Mouse (Mus musculus) liver, adult (tissue): ENCODE results near the gene Msx2.

Experiments used
- GATA4 ChIP-seq: IDR thresholded peaks from 2 replicates; pipeline ENCODE4 v1.6.1; 2014; ENCODE audit warnings: mild to moderate bottlenecking, low read length; ENCODE audit not compliant: insufficient replicate concordance

The Msx2 gene

DNA sequence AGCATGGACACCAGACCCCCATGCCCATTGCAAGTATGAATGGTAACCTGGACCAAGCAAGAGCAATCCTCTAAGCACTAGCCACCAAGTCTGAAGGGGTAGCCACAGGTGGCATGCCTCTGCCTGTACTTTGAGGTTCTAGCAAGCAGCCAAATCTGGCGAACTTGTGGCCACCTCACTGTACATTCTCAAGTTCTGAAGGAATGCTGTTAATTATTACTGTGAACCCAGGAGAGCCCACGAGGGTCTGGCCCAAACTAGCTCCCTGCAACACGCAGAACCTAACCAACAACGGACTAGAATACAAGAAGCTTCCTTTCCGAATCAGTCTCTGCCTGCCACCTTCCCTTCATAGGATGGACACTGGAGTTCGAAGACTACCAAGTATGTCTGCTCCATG, 1.5 kb downstream of the Msx2 start:
- TF ChIP-seq GATA4 = no peak

DNA sequence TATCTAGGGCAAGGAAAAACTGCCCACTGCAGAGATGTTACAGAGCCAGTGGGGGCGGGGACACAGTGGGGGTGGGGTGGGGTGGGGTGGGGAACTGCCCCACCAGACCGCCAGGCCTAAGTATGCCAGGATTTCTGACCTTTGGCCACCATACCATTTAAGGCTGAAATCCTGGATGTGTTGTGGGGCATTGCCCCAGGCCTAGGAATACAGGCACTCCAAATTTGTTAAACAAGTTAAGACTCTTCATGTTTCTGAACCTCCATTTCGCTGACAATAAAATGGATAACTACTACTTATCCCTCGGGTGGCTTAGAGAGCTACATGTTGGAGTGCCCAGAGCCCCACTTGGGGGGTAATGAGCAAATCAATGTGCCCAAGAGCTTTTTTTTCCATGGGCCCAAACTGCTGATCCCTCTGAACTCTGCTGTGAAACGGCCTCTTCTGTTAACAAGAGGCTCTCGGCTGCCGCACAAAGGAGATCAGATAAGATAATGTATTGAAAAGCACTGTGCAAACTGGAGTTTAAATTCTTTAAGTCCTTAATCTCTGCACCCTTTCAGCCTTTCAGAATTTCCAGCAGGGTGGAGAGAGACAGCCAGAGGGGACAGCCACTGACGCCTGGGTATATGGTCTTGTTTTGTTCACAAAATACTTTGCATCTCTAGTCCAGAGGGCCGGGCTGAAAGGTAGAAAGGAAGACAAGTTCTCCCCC, 2.3 kb downstream of the Msx2 start:
- no peak for TF ChIP-seq GATA4

DNA sequence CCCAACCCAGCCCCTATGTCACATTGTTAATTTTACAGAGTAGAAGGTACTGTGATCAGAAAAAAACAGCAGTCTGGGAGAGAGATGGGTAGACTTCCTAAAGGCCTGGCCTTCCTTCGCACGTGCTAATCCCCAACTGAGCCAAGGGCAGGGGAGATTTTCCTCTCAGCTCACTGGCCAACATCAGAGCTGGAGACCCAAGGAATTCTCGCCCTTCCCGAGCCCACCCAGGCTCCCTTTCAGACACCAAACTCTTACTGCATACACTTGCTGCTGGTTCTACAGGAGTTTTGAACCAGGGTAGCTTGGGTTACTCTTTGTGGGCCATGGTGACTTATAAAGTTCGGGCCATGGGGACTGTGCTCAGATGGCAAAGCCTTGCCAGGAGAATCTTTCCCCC, 3.1 kb downstream of the Msx2 start:
- TF ChIP-seq GATA4 = no peak

DNA sequence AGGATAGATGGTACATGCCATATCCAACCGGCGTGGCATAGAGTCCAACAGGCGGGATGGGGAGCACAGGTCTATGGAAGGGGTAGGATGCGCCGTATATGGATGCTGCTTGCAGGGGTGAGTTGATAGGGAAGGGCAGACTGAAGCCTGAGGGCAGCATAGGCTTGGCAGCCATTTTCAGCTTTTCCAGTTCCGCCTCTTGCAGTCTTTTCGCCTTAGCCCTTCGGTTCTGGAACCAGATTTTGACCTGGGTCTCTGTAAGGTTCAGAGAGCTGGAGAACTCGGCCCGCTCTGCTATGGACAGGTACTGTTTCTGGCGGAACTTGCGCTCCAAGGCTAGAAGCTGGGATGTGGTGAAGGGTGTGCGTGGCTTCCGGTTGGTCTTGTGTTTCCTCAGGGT, 4.7 kb downstream of the Msx2 start:
- TF ChIP-seq GATA4 = no peak

GRCm38 (mm10) chr13:53466189-53466866, 6.5 kb downstream of the Msx2 start:
- TF ChIP-seq GATA4 = no peak

GRCm38 (mm10) chr13:53465191-53465820, 7.6 kb downstream of the Msx2 start:
- TF ChIP-seq GATA4 = no peak

- no peak for TF ChIP-seq GATA4
Observed at GRCm38 (mm10) chr13:53464441-53465001, 8.4 kb downstream of the Msx2 start.

DNA sequence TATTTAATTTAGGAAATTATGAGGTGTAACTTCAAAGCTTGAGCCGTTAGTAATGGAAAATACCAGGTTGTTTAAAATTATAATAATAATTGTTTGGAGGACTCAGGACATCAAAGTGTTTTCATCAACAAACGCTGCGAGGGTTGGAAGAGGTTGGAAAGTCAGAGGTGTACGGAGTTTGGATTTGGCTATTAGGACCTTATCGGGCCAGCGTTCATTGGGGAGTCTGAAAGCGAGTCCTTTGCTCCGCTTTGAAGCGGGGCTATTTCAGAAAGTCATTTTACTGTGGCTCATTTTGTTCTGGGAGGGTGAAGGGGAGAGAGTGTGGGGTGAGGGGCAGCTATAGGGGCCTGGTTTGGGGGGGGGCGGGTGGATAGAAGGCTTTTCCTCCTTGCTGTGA, 8.9 kb downstream of the Msx2 start:
- TF ChIP-seq GATA4 = no peak

- TF ChIP-seq GATA4 = no peak
Observed at GRCm38 (mm10) chr13:53463037-53463436, 9.8 kb downstream of the Msx2 start.

GRCm38 (mm10) chr13:53462649-53462970, 10.3 kb downstream of the Msx2 start:
- no peak for TF ChIP-seq GATA4

DNA sequence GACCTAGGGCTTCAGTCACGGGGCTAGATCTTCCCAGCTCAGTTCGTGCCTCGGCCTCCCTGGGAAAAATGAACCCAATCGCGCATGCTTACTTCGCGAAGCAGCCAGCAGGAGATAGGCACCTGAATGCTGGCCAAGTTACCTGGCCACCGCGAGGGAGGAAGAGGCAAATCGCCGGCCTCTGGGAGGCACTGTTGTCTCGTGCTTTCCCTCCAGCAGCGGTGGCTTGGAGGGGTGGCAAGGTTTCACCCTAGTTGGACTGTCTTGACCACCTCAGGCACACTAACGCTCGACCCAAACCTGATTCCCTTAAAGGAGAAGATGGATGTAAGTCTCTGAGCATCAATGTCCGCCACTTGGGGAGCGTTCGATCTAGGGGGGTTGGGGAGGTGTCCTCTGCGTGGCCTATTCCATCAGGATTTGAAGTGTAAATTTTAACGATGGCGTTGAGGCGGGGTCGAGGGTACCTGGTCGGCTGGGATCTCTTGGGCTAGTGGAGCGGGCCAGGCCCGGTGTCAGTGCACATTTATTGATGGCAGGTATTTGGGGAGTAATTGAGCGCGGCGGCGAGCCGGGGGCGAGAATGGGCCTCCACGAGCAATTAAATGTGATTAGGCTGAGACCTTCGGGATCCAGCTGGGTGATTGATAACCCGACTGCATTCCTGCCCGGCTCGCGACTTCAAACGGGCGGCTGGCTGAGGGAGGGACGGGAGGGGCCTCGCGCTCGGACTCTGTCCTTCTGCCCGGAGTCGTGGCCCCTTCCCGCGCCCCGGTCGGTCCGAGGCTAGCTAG, 10.8 kb downstream of the Msx2 start:
- TF ChIP-seq GATA4 = no peak

DNA sequence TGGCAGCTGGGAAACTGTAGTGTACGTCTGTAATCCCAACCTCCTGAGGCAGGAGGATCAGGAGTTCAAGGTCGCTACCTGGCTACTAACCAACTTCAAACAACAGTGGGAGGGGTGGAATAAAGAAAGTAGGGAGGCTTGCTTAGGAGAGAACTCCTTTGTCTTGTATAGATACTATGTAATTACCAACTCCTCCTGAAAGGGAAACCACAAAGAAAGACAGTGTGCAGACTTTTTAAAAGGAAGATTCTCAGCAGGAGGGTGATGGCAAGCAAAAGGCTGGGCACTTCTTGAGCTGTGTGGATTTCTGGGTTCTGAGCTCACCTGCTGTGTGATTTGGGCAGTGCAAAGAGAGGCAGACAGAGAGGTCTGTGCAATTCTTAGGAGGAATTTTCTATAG, 11.5 kb downstream of the Msx2 start:
- TF ChIP-seq GATA4 = no peak

DNA sequence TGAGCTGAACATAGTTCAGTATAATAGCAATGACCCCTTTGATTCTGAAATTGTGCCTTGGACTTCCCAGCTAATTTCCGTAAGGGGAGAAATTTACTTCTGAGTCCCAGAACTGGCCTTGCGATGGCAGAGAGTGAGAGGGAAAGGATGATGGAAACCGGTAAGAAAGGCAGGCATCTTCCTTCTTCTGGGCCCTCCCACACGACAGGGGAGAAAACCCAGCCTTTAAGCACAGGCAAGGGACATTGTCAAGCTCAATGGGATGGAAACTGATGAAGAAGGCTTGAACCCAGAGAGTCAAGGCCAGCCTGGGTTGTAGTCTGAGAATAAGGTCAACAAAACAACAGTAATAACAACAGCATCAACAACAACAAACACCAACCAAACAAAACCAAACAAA, 14.1 kb downstream of the Msx2 start:
- no peak for TF ChIP-seq GATA4

DNA sequence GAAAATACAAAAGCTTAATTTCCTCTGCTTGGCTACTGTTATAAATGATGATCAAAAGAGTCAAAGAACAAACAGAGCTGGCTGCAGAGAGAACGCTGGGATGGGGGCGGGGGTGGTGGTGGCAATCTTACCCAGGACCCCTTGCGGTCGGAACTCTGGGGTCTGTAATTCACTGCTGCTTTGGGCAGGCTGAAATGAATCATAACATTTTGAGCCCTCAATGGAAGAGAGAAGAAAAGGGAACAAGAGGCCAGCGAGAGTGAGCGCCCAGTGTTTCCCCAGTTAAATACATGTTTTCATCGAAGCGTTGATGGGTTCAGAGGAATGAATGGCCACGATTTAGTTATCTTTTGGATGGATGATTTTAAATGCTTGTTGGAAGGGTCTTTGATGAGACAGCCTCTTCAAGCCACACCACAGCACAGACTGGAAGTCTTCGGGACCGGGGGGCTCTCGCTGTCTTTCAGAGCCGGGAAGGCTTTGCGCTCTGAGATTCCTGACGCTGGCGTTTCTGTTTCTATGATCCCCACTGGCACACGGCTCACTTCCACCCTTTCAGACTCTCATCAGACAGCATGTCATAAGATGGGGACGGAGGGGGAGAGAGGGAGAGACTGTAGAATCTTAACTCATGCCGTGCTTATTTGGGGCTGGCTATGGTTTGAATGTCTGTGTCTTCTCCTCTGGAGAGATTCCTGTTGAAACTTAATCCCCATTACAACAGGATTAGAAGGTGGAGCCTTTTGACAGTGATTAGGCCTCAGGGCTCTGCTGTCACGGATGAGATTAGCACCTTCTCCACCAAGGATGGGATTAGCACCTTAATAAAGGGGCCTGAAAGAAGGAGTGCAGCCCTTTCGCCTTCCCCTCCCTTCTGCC, 17.8 kb downstream of the Msx2 start:
- TF ChIP-seq GATA4 = no peak
